Mouse (Mus musculus) MEL (cell line): ENCODE results near the gene Vti1a. TPM values are rescaled to one million over a fixed set of nuclear protein-coding genes. Genes with fewer than 3 reads are reported as not detected.

Source experiments
- DNase-seq: peaks from one replicate; pipeline ENCODE4 v3.0.0; 2011; ENCODE audit warnings: low read depth, low spot score
- H3K27ac ChIP-seq: 2 replicates; pipeline ENCODE4 v1.5.1; 2012; ENCODE audit warnings: low read depth, mild to moderate bottlenecking, control low read depth, low read length, moderate library complexity; ENCODE audit not compliant: control insufficient read depth
- H3K27me3 ChIP-seq, 2 experiments: fragments of 150-350 bp in 1 of 2; sonication (generic) in 1 of 2; 2 replicates each; pipeline ENCODE4 v1.6.1; 2012; ENCODE audit warnings: low read length in 2 of 2, mild to moderate bottlenecking in 2 of 2, improper control_type of control experiment in 1 of 2, moderate library complexity in 1 of 2; ENCODE audit not compliant: insufficient read depth in 2 of 2, control insufficient read depth in 1 of 2
- H3K36me3 ChIP-seq, 2 experiments: 2 replicates each; pipeline ENCODE4 v1.6.1; 2012 to 2014; ENCODE audit warnings: low read length in 2 of 2, improper control_type of control experiment in 1 of 2, inconsistent platforms in 1 of 2, mild to moderate bottlenecking in 1 of 2; ENCODE audit not compliant: insufficient read depth in 2 of 2, control insufficient read depth in 1 of 2
- H3K4me1 ChIP-seq, 2 experiments: fragments of 150-350 bp in 1 of 2; sonication (generic) in 1 of 2; 2 replicates each; pipeline ENCODE4 v1.6.1; 2012; ENCODE audit warnings: low read length in 2 of 2, improper control_type of control experiment in 1 of 2, mild to moderate bottlenecking in 1 of 2; ENCODE audit not compliant: insufficient read depth in 2 of 2, control insufficient read depth in 1 of 2
- H3K4me3 ChIP-seq, 2 experiments: fragments of 150-350 bp in 1 of 2; sonication (generic) in 1 of 2; 2 replicates each; pipeline ENCODE4 v1.5.1; 2012; ENCODE audit warnings: low read depth in 2 of 2, low read length in 2 of 2, mild to moderate bottlenecking in 2 of 2, moderate library complexity in 2 of 2, control low read depth in 1 of 2, improper control_type of control experiment in 1 of 2; ENCODE audit not compliant: control insufficient read depth in 1 of 2, insufficient read depth in 1 of 2
- H3K79me2 ChIP-seq: 2 replicates; pipeline ENCODE4 v1.6.1; 2012; ENCODE audit warnings: mild to moderate bottlenecking, low read length, moderate library complexity; ENCODE audit not compliant: control insufficient read depth, poor library complexity, insufficient read depth
- H3K9ac ChIP-seq: 2 replicates; pipeline ENCODE4 v1.6.1; 2012; ENCODE audit warnings: low read depth, mild to moderate bottlenecking, control low read depth, low read length, moderate library complexity; ENCODE audit not compliant: control insufficient read depth, poor library complexity, severe bottlenecking
- H3K9me3 ChIP-seq: fragments of 150-350 bp; sonication (generic); replicated peaks from 2 replicates; pipeline ENCODE4 v1.6.1; 2012; ENCODE audit warnings: mild to moderate bottlenecking, low read length, improper control_type of control experiment, moderate library complexity; ENCODE audit not compliant: insufficient read depth
- BHLHE40 ChIP-seq: IDR thresholded peaks from 2 replicates; pipeline ENCODE4 v1.6.1; 2012; ENCODE audit warnings: low read depth, mild to moderate bottlenecking, inconsistent platforms, low read length, improper control_type of control experiment, borderline replicate concordance
- CHD1 ChIP-seq: IDR thresholded peaks from 2 replicates; pipeline ENCODE4 v1.6.1; 2012; ENCODE audit warnings: low read depth, mild to moderate bottlenecking, inconsistent platforms, low read length, improper control_type of control experiment
- CTCF ChIP-seq, 3 experiments: IDR thresholded peaks in 2 of 3; conservative IDR thresholded peaks in 1 of 3; 2 replicates each; pipeline ENCODE4 v1.5.1; 2011 to 2012; ENCODE audit warnings: low read length in 3 of 3, low read depth in 2 of 3, mild to moderate bottlenecking in 2 of 3, improper control_type of control experiment in 1 of 3, inconsistent platforms in 1 of 3, mixed read lengths in 1 of 3, moderate library complexity in 1 of 3; ENCODE audit not compliant: control insufficient read depth in 1 of 3, insufficient read depth in 1 of 3, poor library complexity in 1 of 3, severe bottlenecking in 1 of 3
- GATA1 ChIP-seq: IDR thresholded peaks from 2 replicates; pipeline ENCODE4 v1.6.1; 2011; ENCODE audit warnings: low read depth, low read length, improper control_type of control experiment
- HCFC1 ChIP-seq: IDR thresholded peaks from 2 replicates; pipeline ENCODE4 v1.6.1; 2012; ENCODE audit warnings: low read depth, mild to moderate bottlenecking, inconsistent platforms, low read length, improper control_type of control experiment, moderate library complexity
- MYC ChIP-seq: IDR thresholded peaks from 2 replicates; pipeline ENCODE4 v1.6.1; 2011; ENCODE audit warnings: low read depth, mild to moderate bottlenecking, low read length, improper control_type of control experiment, moderate library complexity
- POLR2AphosphoS2 ChIP-seq: IDR thresholded peaks from 2 replicates; pipeline ENCODE4 v1.6.1; 2011; ENCODE audit warnings: low read length, improper control_type of control experiment
- POLR2AphosphoS5 ChIP-seq: IDR thresholded peaks from 2 replicates; pipeline ENCODE4 v1.6.1; 2012; ENCODE audit warnings: low read depth, borderline replicate concordance, mild to moderate bottlenecking, inconsistent platforms, low read length, moderate library complexity, mixed read lengths
- TBP ChIP-seq: IDR thresholded peaks from 2 replicates; pipeline ENCODE4 v1.8.0; 2011; ENCODE audit warnings: low read depth, low read length, improper control_type of control experiment
- TCF12 ChIP-seq: IDR thresholded peaks from 2 replicates; pipeline ENCODE4 v1.6.1; 2014; ENCODE audit warnings: low read depth, mild to moderate bottlenecking, inconsistent platforms, low read length, improper control_type of control experiment, moderate library complexity
- USF1 ChIP-seq: IDR thresholded peaks from 2 replicates; pipeline ENCODE4 v1.6.1; 2014; ENCODE audit warnings: low read depth, mild to moderate bottlenecking, inconsistent platforms, low read length, improper control_type of control experiment, moderate library complexity
- ZC3H11A ChIP-seq: IDR thresholded peaks from 2 replicates; pipeline ENCODE4 v1.6.1; 2012; ENCODE audit warnings: low read depth, mild to moderate bottlenecking, inconsistent platforms, low read length, improper control_type of control experiment
- ZMIZ1 ChIP-seq: IDR thresholded peaks from 2 replicates; pipeline ENCODE4 v1.6.1; 2012; ENCODE audit warnings: low read depth, mild to moderate bottlenecking, inconsistent platforms, low read length, improper control_type of control experiment, moderate library complexity
- polyA plus RNA-seq, 2 experiments: library from polyadenylated mRNA; stranded (reverse) in 1 of 2; unstranded in 1 of 2; fragments of >175 nt in 1 of 2; fragments of >200 nt in 1 of 2; gene quantifications; 2 replicates each; pipeline versions ENCODE4 v1.2.1 to v1.2.4; 2012; ENCODE audit warnings: low replicate concordance in 2 of 2, low read depth in 1 of 2; ENCODE audit not compliant: insufficient read length in 2 of 2, insufficient read depth in 1 of 2, missing spikeins in 1 of 2
- total RNA-seq: library from RNA; depleted of rRNA; stranded (reverse); fragments of 300-350 nt; gene quantifications from 2 replicates; pipeline ENCODE4 v1.2.3, GENCODE M21; 2012

Vti1a gene
- total and polyA plus RNA-seq, 3 experiments, result 37.2 to 119 (median 42.8) TPM

DNA sequence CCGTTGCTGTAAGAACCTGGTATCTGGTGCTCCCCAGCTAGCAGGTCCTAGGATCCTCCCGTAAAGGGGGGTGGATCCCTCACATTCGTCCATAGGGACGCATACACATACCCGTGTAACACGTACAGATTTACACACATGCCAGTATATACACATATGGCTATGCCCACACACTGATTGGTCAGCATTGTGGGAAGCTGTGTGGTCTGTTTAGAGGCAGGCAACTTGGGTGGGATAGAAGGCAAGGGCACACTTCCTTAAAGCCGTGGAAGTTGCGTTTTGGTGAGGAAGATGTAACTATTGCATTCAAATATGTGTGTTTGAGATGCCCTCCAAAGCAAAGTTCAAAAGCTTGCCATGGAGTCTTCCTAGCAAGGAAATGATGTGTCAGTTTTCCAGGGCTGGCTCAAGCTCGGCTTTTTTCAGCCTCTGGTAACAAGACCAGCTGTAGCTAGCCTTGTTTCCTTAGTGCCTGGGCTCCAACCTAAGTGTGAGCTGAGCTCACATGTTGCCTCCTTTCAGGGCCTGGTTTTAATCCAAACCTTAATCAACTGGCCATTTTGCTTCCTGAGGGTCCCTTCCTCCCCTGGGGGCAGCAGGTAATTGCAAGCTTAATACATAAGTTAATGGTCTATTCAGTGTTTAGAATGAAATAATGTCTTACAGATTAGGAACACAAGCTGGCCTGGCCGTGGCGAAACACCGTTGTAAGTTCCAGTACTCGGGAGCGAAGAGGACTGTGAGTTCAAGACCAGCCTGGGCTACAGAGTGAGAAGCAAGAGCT, 271.7 kb downstream of the Vti1a start:
- no peak overlapping the region for H3K9ac ChIP-seq
- no peaks in the 10 kb centered on the region for H3K27me3 ChIP-seq
- no peaks in the 10 kb centered on the region for H3K4me1 ChIP-seq
- H3K36me3 ChIP-seq, result no peaks in the 10 kb centered on the region; a peak in 1 of 4 replicates
- no peak overlapping the region for H3K4me3 ChIP-seq
- H3K79me2 ChIP-seq, result no peaks in the 10 kb centered on the region
- H3K27ac ChIP-seq, result no peak overlapping the region
- no peaks in the 10 kb centered on the region for H3K9me3 ChIP-seq
- DNase-seq, result no peak
- no peak for TF ChIP-seq USF1

DNA sequence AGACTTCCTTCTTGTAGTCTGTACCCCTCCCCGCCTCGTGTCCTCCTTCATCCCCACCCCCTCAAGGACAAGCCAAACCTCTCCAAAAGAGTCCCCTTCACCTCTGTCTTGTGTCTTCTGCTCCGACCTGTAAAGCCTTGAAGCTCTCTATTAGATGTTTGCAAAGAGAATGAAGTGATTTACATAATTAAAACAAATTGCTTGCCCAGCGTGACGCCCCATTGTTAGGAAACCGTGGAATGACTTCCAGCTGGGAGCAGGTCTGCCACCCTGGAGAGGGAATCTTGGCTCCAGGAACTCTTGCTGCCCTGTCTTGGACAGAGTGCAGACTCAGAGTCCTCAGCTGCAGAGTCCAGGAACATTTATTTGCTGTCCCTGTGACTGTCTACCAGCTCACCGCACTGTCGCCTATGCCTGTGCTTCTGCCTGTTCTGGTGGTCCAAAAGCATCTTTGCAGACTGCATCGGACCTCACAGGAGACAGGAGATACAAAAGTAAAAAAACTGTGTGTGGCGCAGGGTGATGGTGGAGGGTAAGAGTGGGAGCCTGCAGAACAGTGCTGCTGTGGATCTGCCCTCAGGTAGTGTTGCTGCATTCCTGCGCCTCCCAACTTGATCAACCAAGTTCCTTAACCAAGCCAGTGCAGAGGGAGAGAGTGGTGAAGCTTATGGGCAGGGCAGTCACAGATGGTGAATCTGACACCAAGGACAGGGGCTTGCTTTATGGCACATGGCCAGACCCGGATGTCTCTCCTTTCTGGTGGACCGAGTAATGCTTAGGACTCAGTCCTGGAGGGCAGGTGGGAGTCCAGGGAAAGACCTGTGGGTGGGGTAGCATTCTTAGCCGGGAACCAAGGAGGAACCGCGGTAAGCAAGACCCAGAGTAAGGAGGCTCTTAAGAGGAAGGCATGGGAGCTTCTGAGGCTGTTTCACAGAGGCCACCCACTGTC, 273.1 kb downstream of the Vti1a start:
- no peak for DNase-seq
- H3K4me3 ChIP-seq, result no peak overlapping the region
- TF ChIP-seq CTCF (IDR thresholded peaks at IDR 0.05 in 2 of 3, conservative IDR thresholded peaks at IDR 0.05 in 1 of 3; ENCODE audit: control insufficient read depth in 1 of 3, insufficient read depth in 1 of 3, low read depth in 2 of 3, low read length in 3 of 3, poor library complexity in 1 of 3, severe bottlenecking in 1 of 3) (no peak), POLR2AphosphoS2 (no peak), BHLHE40 (no peak), HCFC1 (no peak), GATA1 (no peak), TBP (no peak), TCF12 (no peak), CHD1 (no peak), MYC (no peak), ZMIZ1 (no peak), ZC3H11A (no peak), POLR2AphosphoS5 (no peak)
- TF ChIP-seq, all 39 proteins: peak for 0
- Histone ChIP-seq H3K79me2 (no peaks in the 10 kb centered on the region), H3K4me1 (no peaks in the 10 kb centered on the region), H3K9me3 (no peaks in the 10 kb centered on the region), H3K27me3 (no peaks in the 10 kb centered on the region), H3K27ac (no peak overlapping the region), H3K9ac (no peak overlapping the region), H3K36me3 (no peaks in the 10 kb centered on the region; a peak in 1 of 4 replicates)
